Mouse (Mus musculus) skeletal muscle tissue, adult 2 months (tissue): Measurements from ENCODE around the gene Sult2b1.
A peak's percentile ranks its signal among the peaks of the same experiment; 100 is the strongest.

Experiments
- DNase-seq: peaks from one replicate; pipeline ENCODE4 v3.0.0-alpha.2; 2012; ENCODE audit warnings: low read depth, low spot score

The Sult2b1 gene

DNA sequence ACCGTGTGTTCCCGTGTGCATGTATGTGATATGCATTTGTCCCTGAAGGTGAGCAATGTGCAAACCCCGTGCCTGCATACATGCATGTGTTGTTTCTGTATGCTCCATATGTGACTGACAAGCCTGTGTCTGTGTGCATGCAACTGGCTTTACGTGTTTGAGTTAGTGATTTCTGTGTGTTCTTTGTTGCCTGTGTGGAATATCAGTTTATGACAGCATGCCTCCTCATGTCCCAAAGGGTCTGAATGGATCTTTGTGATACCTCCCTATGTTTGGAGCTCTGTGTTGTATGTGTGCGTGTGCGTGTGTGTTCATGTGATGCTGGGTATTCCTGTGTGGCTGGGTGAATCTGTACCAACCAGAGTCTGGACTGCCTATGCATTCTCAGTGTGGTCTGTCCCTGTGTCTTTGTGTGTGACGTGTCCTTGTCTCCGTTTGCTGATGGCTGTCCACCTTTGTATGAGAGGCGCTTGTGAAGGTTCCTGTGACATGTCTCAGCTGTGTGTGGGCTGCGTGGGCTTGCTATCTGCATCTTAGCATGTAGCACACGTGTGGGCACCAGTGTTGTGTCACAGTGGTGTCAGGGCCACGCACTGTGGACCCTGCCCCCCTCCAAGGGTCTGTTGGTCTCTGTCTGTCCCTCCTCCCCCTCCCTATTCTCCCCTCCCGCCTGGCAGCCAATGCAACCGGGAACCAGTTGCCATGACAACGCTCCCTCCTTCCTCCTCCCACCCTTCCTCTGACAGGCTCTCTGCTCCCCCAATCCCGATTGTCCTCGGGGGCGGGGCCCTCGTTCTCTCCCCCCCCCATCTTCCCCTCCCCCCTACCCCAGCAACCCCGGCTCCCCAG, at the start of gene Sult2b1:
TSS of gene Sult2b1 (minus strand) at position 146 of the 849 bp plus-strand sequence.
- no peak for DNase-seq

DNA sequence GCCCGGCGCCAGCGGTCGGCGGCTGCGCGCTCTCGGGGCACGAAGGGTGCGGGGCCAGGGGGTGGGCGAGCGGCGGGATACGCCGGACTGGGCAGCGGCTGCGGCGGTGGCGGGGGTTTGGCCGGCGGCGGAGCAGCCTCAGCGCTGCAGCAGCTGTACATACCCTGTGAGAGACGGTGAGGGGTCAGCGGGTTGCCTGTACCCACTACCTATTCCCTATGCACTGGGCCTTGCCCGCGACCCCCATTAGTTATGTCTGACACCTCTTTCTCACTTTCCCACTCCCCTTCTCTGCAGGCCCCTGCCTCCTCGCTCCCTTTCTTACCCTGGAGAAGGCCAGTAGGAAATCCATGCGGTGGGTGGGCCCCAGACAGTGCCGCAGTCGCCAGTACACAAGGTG, 49.5 kb upstream of the Sult2b1 start:
- no peak for DNase-seq

DNA sequence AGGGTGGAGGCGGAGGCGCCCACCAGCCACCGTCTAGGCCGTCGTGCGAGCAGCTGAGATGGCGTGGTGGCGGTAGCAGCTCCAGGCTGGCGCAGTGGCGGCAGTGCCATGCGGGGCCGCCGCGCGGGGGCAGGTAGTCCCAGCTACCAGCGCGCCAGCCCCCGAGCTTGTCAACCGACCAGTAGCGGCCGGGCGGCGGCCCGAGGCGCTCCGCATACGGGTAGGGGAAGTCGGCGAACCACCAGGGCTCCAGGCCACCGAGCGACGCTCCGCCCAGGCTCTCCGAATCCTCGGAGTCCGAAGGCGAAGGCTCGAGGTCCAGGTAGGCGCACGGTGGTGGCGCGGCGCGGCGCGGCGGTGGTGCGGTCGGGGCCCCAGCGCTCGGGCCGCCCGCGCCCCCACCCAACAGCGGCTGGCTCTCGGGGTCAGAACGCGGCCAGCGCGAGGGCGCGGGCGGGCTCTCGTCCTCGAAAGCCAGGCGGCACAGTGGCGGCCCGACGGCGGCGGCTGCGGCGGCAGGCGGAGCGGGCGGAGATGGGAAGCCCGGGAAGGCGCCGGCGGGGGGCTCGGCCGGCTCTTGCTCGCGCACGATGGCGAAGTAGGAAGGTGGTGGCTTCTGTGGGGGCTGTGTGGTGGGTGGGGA, 48.8 kb upstream of the Sult2b1 start:
- no peak for DNase-seq

DNA sequence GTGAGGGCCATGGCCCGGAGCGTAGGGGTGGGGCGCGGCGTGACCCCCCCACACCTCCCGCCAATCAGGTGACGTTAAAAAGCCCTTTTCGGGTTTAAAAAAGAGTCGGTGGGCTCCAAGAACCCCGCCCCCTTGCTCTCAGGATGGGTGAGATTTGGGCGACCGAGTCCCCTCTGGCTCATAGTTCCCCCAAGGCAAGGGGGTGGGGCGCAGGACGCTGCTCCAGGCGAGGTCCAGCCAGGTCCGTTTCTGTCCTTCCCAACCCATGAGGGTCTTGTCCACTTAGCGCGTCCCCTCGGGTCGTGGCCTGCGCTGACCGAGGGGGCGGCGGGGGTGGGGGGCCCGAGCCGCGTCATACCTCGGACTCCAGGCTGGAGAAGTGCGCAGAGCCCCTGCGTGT, 48.0 kb upstream of the Sult2b1 start:
- DNase-seq, result no peak

DNA sequence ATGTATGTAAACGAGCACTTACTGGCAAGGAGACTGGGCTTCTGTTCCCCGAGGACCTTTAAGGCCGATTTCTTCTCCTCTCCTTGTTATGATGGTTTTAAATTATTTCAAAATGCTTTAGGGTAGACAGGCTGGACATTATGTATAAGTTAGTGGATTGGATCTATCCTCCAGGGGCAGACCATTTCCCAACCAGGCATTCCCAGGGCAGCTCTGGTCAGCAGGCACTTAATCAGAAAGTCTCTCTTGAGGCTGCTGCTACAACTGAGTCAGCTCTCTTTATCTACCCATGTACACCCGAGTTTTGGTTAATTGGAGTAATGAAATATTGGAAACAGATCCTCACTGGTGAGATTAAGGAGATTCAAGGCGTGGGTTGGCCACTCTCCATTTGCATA, 46.7 kb upstream of the Sult2b1 start:
- DNase-seq, result no peak

DNA sequence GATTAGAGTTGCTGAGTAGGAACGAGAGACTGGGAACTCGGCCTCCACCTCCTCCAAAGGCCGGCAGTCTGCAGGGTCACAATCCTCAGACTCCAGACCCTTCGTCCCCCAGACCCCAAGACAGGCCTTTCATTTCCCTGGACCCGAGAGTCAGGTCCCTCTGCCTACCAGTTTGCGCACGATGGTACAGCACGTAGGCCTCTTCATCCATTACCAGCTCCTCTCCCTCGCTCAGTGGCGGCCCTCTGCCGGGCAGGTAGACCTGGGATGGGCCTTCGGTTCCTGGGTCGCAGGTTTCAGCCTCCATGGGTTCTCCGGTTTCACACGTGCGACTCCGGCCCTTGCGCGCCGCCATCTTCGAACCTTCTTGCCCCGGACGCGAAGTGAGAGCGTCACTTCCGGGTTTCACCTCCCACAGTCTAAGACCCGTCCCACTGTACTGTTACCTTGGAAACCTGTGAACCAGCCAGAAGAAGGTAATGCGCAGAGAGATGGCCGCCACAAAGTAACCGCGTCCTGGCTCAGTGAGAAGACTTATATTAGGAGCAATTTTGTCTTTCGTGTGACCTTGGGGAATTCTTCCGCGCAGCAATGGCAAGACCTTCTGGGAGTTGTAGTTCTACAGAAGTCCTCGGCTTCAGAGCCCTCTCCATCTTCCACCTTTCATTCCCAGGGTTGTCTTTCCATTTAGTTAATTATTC, 46.1 kb upstream of the Sult2b1 start, which contains the start of gene Grwd1:
TSS of gene Grwd1 (minus strand) at position 518 of the 701 bp plus-strand sequence.
- DNase-seq, result peak; percentile 77

DNA sequence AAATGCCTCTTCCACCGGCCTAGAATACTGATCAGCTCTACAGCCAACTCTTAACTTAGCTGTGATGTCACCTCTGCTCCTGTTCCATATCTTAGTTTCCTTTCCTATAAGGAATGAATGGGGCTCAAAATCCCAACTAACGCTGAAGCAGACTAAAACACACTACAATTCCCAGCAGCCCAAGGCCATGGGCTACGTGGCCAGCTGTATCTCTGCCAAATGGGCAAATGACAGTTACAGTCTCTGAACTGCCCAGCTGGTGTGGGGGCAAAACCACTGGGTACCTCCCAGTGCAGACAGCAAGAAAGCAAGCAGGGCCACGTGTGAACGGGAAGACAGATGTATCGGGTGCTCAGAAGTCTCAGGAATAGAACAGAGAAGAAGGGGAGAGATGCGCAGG, 42.2 kb upstream of the Sult2b1 start:
- DNase-seq, result no peak

DNA sequence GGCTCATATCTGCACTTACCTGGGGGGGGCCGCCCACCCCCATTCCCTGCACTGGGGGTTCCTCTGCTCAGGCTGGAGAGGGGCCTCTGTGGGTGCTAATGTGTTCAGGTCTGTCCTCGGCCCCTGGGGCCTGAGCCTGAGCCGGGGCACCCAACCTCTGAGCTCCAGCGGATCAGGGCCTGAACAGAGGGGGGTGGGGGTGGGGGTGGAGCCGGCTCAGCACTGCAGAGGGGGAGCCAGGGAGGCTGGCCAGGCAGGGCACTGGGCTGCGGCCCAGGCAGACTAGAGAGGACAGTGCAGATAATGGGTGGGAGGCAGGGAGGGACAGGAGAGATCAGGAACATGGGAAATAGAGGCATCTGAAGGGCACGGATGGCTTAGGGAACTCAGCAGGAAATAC, 40.1 kb upstream of the Sult2b1 start, which contains the start of gene Kcnj14:
TSS of gene Kcnj14 (minus strand) at position 185 of the 400 bp plus-strand sequence.
- no peak for DNase-seq

DNA sequence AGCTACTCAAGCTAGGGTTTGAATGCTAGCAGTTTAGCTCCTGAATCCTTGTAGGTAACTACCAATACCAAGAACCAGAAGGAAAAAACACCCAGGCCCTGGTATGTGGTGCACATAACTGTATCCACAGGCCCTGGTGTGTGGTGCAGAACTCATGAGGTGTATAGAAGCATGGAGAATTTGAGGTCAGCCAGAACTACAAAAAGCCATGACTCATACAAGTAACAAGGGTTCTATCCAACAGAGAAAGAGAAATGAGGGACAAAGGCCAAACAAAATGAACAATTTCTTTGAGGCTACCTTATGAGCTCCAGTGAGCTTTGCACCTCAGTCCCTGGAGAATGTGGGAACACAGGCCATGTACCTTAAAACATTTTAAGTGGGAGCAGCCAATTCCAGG, 36.4 kb upstream of the Sult2b1 start:
- no peak for DNase-seq

DNA sequence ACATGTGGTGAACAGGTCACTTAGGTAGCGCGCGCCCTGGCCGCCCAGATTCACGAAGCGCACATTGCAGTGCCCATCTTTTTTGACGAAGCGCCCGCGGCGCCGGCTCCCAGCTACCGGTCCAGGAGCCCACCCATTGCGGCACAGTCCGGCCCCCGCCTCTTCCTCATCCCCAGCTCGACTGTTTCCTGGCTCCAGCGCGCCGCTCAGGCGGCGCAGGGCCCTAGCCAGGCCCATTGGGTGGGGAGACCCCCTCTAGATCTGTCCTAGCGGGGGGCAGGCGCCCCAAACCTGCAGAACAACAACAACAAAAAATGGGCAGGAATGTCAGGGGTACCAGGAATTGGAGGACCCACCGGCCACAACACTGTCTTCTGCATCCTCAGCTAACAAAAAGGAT, 35.4 kb upstream of the Sult2b1 start:
- DNase-seq, result no peak

DNA sequence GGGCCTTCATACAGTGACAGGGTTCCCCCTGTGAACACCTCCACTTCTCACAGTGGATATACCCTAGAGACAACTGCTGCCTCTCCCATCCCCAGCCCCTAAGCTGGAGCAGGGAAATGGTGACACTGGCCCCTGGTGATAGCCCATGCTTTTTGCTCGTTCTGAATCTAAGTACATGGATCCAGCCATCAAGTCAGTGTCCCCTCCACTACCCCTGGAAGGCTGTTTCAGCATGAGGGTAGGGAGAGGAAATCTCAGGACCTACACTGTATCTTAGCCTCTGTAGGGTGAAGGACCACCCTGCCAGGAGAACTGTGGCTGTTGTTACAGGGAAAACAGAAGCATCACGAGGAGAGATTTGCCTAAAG, 31.5 kb upstream of the Sult2b1 start:
- no peak for DNase-seq

DNA sequence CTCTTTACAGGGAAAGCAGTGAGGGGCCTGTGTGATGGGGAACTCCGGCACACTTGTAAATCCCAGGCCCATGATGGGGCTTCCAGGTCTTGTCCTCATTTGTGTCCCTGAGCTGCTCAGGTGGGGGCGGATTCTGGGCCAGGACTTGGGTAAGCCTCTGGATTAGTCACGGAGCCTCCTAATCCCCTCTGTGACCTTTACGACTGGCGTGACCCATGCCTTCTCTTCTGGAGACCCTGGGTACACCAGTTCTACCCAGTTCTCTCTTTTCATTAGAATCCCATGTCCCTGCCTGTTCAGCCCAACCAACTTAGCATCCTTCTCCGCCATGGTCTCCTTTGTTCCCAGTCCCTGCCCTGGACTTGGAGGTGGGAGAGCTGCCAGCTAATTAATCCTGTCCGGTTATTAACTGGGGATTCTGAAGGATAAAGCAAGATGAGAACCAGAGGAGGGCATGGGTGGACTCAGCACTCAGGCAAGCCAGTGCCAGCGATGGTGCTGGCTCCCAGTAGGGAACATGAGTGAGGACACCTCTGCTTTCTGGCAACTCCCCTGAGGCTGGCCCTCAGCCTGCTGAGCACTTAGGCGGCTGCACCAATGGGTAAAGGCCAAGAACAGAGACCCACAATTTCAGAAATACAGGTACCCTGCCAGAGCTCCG, 31.0 kb upstream of the Sult2b1 start:
- DNase-seq, result no peak

DNA sequence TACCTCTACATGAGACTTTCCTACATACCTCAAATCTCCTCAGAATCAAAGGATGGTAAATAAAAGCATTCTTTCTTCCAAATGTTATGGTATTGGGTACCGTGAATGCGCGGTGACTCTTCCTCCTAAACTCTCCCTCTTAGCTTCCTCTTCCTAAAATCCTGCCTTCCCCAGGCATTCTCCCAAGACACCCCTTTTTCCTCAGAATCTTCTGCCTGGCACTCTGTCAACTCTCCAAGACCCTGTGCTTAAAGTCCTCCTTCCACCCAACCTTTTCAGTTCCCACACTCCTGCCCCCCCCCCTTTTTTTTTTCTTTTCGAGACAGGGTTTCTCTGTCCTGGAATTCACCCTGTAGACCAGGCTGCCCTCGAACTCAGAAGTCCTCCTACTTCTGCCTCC, 30.4 kb upstream of the Sult2b1 start:
- DNase-seq, result no peak

DNA sequence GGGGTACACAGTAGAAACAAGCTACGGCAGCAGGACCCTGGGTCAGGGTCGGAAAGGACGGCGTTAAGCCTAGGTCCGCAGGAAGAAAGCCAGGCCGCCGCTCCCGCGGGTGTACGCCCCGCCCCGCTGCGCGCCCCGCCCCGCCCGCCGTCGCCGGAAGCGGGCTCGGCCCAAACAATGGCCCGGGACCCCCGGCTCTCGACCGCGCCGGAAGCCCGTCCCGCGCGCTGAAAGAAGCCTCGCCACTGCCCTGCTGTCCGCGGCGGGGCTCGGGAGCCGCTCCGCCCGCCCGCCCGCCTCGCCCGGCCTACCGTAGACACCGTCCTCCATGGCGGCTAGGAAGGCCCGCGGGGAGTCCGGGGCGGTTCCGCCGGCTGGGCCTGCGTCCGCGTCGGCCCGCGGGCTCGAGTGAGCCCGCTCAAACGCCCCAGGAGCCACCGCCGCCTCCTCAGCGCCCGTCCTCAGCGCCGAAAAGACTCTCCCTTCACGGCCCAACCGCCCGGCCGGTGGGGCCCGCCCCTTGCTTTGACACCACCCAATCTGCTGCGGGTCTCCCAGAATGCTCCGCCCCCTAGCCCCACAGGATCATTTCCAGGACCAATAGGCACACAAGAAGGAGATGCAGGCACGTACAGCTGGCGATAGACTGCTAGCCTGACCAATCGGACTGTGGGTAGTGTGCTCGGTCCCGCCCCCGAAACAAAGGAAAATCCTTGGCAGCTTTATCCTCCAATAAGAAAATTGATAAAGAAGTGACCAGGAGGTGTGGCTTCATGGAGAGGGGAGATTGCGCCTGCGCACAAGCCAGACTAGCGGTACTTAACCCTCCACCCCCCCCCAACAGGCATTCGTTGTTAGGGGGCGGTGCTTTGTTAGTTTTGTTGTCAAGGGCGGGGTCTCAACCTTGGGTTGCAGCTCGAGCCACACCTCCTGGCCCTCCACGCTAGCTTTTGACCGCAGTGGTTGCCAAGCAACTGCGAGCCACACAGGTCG, 29.6 kb upstream of the Sult2b1 start, which contains the start of gene Cyth2:
TSS of gene Cyth2 (minus strand) at position 795 of the 993 bp plus-strand sequence.
- peak; percentile 100 for DNase-seq

DNA sequence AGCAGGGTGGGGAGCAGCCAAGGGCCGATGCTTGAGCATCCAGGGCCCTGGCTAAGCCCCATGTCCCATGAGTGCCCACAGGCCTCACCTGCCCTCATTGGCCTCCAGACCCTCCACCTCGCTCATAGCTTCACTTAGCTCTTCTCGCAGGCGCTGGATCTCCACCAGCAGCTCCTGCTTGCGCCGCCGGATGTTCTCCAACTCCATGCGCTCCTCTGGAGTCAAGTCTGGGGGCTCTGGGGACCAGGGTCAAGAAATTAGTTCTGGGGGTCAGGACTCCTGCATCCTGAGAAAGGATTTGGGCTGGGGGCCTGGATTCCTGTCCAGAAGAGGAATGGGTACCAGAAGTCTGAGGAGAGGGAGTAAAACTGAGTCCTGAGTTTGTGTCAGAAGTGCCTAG, 28.5 kb upstream of the Sult2b1 start:
- DNase-seq, result no peak

DNA sequence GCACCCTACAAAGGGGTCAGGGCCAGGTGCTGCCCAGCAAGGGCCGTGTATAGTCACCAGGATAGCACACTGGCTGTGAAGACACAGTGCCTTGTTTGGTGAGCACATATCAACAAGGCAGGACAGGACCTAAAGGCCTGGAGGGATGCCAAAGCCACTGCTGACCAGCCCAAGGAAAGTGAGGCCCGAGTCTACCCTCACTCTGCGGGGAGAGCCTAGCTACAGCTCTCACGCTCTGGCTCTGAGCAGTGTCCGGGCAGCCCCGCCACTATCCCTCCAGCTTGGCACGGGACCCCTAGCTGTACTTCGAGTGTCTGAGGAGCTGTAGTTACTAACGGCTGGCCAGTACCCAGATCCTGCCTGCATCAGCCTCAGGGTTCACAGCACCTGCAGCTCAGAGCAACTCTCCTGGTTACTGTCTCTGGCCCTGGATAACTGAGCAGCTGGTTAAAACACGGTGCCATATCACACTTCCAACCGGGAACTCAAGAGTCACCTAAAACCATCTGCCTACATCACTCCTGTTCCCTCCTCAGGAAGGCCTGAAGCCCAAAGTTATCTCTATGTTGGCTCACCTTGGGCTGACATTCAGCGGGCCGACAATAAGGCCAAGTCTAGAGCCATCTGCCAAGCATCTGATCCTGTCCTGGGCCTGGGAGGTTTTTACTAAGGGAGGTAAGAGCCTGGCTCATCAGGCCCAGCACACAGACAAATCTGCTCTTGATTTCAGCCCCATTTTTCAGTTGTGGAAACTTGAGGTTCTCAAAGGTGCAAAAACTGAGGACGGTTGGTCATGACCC, 25.0 kb upstream of the Sult2b1 start:
- no peak for DNase-seq

DNA sequence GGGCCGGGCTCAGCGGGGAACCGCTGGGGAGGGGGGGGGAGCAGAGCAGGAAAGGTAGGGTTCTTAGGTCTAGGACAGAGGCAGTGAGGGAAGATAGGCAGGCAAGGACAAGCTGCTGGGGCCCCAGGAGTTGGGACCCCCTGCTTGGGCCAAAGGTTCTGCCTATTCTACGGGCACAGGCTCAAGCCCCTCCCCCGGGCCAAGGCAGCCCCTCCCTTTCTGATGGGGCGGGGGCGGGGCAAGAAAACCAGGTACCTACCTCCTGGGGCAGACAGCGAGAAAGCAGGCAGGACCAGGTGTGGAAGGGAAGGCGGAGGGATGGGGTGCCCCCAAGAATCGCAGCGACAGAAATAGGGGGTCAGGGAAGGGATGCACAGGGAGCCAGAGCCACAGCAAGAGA, 24.0 kb upstream of the Sult2b1 start:
- DNase-seq, result no peak

DNA sequence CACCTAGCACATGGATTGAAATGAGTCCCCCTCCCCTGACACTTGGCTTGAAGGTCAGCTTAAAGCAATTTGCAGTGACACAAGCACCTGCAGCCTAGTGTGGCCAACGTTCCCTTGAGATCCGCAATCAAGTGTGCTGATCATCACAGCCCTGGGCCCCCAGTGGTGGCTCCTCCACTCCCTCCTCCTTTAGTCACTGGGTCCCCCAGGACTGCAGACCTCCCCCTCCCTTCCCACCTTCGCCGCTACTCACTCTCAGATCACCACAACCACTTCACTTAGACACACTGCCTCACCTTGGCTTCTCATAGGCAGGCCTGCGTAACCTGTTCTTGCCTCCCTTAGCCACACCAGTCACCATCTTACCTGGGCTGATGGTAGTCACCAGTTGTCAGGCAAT, 21.5 kb upstream of the Sult2b1 start:
- no peak for DNase-seq

DNA sequence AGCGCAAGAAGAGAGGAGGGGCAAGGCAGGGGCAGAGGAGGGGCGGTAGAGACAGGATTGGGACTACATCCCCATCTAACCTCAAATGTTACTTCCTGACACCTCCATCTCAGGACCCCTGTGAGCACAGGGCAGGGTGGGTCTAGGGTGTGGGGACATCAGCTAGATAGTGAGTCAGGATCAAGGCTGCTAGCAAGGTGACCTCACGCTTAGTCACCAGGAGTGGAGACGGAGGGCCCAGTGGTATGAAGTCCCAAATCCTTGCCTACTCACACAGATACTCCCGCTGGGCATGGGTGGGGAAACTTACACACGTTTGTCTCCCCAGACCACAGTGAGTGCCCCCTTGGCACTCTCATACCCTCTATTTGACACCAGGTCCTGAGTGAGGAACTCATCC, 18.1 kb upstream of the Sult2b1 start:
- DNase-seq, result no peak

DNA sequence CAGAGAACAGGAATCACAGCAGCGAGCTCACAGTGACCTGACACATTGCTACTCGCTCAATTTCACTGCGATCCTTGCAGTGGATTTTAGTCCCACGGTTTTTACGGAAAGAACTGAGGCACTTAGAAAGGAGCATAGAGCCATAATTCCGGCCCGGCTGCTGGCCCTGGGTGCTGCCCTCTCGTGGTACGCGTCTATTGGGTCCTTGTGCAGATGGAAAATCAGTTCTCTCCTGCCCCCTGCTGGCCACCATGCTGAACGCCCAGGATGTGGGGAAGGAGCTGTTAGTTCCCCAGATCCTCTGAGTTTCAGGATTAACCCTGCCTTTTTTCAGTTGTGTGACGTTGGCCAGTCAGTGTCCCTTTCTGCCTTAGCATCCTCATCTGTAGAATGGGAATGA, 16.9 kb upstream of the Sult2b1 start:
- peak; percentile 86 for DNase-seq
